Mouse (Mus musculus) ES-E14 (cell line): Measurements from ENCODE around the gene Tns3.

Experiments used
- CHD2 ChIP-seq: IDR thresholded peaks from 2 replicates; pipeline ENCODE4 v1.6.1; 2014; ENCODE audit warnings: mild to moderate bottlenecking, low read depth, low read length, inconsistent platforms
- HCFC1 ChIP-seq: IDR thresholded peaks from 2 replicates; pipeline ENCODE4 v1.6.1; 2012; ENCODE audit warnings: low read length, inconsistent platforms, borderline replicate concordance; ENCODE audit not compliant: insufficient read depth
- ZNF384 ChIP-seq: IDR thresholded peaks from 2 replicates; pipeline ENCODE4 v1.6.1; 2012; ENCODE audit warnings: low read depth, low read length, inconsistent platforms

GRCm38 (mm10) chr11:8586374-8586773 lies 78.0 kb downstream of the Tns3 start:
- TF ChIP-seq ZNF384 (no peak), CHD2 (no peak), HCFC1 (no peak)
